ENCODE assay signal across 1 mouse cellular context in genomic region chr17:25114908-25115645, GRCm38 (mm10).
TF ChIP-seq lines count a peak whose summit lies in the region.

No protein-coding gene starts in this region.

TF ChIP-seq in MEL, 35 proteins besides CTCF, POLR2A, EP300 and RAD21 (continued from another document):
- no peak for TF ChIP-seq GATA1 (IDR thresholded peaks at IDR 0.05; ENCODE audit: low read depth, low read length)
- no peak for TF ChIP-seq MXI1 (IDR thresholded peaks at IDR 0.05; ENCODE audit: low read depth, low read length)
- 0 out of 2 replicates have a peak, but pooled peaks have one; percentile 12 for TF ChIP-seq TCF12 (IDR thresholded peaks at IDR 0.05; ENCODE audit: low read depth, low read length)
- TF ChIP-seq ZMIZ1 (IDR thresholded peaks at IDR 0.05; ENCODE audit: low read depth, low read length), result no peak
